Mouse (Mus musculus) stomach, embryonic 16.5 days (tissue): ENCODE measurements at regions not wholly inside any gene's neighbourhood (a gene's known extent, or its start where the extent isn't known, plus 50 kb on each side); places are given as distances from the start of the nearest gene placed in this dataset.

Experiments
- ATAC-seq: fragments of 200-750 bp; cut with Nextera tagmentation; 2 replicates; pipeline ENCODE4 v1.8.0; 2017; ENCODE audit warnings: moderate number of reproducible peaks, moderate TSS enrichment; ENCODE audit not compliant: insufficient read depth, low FRiP score
- H3K27ac ChIP-seq: fragments of 300-500 bp; sonication (generic); 2 replicates; pipeline ENCODE4 v1.5.1; 2014; ENCODE audit warnings: low read length
- H3K27me3 ChIP-seq: fragments of 300-500 bp; sonication (generic); 2 replicates; pipeline ENCODE4 v1.6.1; 2014; ENCODE audit warnings: low read length, control low read depth, mixed read lengths; ENCODE audit not compliant: control insufficient read depth, insufficient read depth
- H3K36me3 ChIP-seq: fragments of 300-500 bp; sonication (generic); 2 replicates; pipeline ENCODE4 v1.6.1; 2014; ENCODE audit warnings: low read length; ENCODE audit not compliant: control insufficient read depth, insufficient read depth
- H3K4me1 ChIP-seq: fragments of 300-500 bp; sonication (generic); 2 replicates; pipeline ENCODE4 v1.6.1; 2014; ENCODE audit warnings: low read length, control low read depth, mixed read lengths; ENCODE audit not compliant: control insufficient read depth, insufficient read depth
- H3K4me2 ChIP-seq: fragments of 300-500 bp; sonication (generic); 2 replicates; pipeline ENCODE4 v1.6.1; 2014; ENCODE audit warnings: low read depth, low read length, mixed read lengths
- H3K4me3 ChIP-seq: fragments of 300-500 bp; sonication (generic); replicated peaks from 2 replicates; pipeline ENCODE4 v1.5.1; 2014; ENCODE audit warnings: mild to moderate bottlenecking, low read length
- H3K9ac ChIP-seq: fragments of 300-500 bp; sonication (generic); 2 replicates; pipeline ENCODE4 v1.6.1; 2014; ENCODE audit warnings: low read length
- H3K9me3 ChIP-seq: fragments of 300-500 bp; sonication (generic); replicated peaks from 2 replicates; pipeline ENCODE4 v1.6.1; 2016; ENCODE audit warnings: low read length, control low read depth; ENCODE audit not compliant: control insufficient read depth
- WGBS: fragments of 180-500 bp; shearing (Covaris S2); extraction: QIAGEN DNeasy Blood & Tissue Kit; methylation state at CpG from one replicate; pipeline ENCODE4 v1.1.7; 2014; 5-methylcytosine and 5-hydroxymethylcytosine counted together

GRCm38 (mm10) chr5:63213381-63213780 is 399.8 kb downstream of the Dthd1 start:
- H3K4me3 ChIP-seq: no peak overlapping the region
- no peak overlapping the region for H3K9ac ChIP-seq
- 48% methylated on average over 2 of the region's 2 CpGs for WGBS
- no peaks in the 10 kb centered on the region for H3K36me3 ChIP-seq
- no peak overlapping the region for H3K27ac ChIP-seq
- no peaks in the 10 kb centered on the region for H3K9me3 ChIP-seq
- H3K4me2 ChIP-seq: no peak overlapping the region
- no peak for ATAC-seq
- H3K4me1 ChIP-seq: no peaks in the 10 kb centered on the region
- no peaks in the 10 kb centered on the region for H3K27me3 ChIP-seq

GRCm38 (mm10) chr5:63219467-63219866 is 405.8 kb downstream of the Dthd1 start:
- Histone ChIP-seq H3K27ac (no peak overlapping the region), H3K4me2 (no peak overlapping the region), H3K9ac (no peak overlapping the region), H3K27me3 (no peaks in the 10 kb centered on the region), H3K4me3 (no peak overlapping the region), H3K36me3 (no peaks in the 10 kb centered on the region), H3K4me1 (no peaks in the 10 kb centered on the region), H3K9me3 (no peaks in the 10 kb centered on the region)
- no peak for ATAC-seq
- 86% methylated on average over 3 of the region's 3 CpGs for WGBS

- no peaks in the 10 kb centered on the region for H3K36me3 ChIP-seq
- no peak overlapping the region for H3K27ac ChIP-seq
- no peak overlapping the region for H3K9ac ChIP-seq
- no peak overlapping the region for H3K4me2 ChIP-seq
- H3K4me3 ChIP-seq: no peak overlapping the region
- no peaks in the 10 kb centered on the region for H3K9me3 ChIP-seq
- no peaks in the 10 kb centered on the region for H3K4me1 ChIP-seq
- ATAC-seq: no peak
- H3K27me3 ChIP-seq: no peaks in the 10 kb centered on the region
These were observed 386.3 kb upstream of the Nwd2 start for GRCm38 (mm10) chr5:63262568-63262967.
